Mouse (Mus musculus): ENCODE measurements at regions not wholly inside any gene's neighbourhood (a gene's known extent, or its start where the extent isn't known, plus 50 kb on each side); places are given as distances from the start of the nearest gene placed in this dataset.
A peak's percentile ranks its signal among the peaks of the same experiment; 100 is the strongest.

GRCm38 (mm10) chr2:129955260-129955691, 56.9 kb upstream of the Tgm3 start:
- peak; percentile 17 for DNase-seq

- DNase-seq = peak; percentile 20
Measured at GRCm38 (mm10) chr2:129958120-129958519, 54.0 kb upstream of the Tgm3 start.

GRCm38 (mm10) chr2:129960364-129960763, 51.8 kb upstream of the Tgm3 start:
- no peak for DNase-seq

- DNase-seq = no peak
Measured at GRCm38 (mm10) chr2:129961522-129961921, 50.6 kb upstream of the Tgm3 start.
